Mouse (Mus musculus): ENCODE results near the gene Mansc1. TPM values are rescaled to one million over a fixed set of nuclear protein-coding genes. Genes with fewer than 3 reads are reported as not detected.

Gene Mansc1
- total RNA-seq, 2 experiments from 2014 or later = 3.5 to 3.9 TPM

Other genes with a start within 250 kb of the Mansc1 start
- gene Bcl2l14, start 236.2 kb downstream of the Mansc1 start, total RNA-seq (2021) = not detected
- gene Lrp6, start 65.5 kb downstream of the Mansc1 start, total RNA-seq (2021) = 10 to 100 TPM; 52.8 to 58.7 TPM
- 10 to 100 TPM; 25.7 to 26.7 TPM for gene Borcs5, start 7.0 kb upstream of the Mansc1 start, total RNA-seq (2021)
- 1 to 10 TPM; 7.3 to 7.6 TPM for gene Dusp16, start 160.1 kb upstream of the Mansc1 start, total RNA-seq (2021)
- gene Crebl2, start 197.7 kb upstream of the Mansc1 start, total RNA-seq (2021) = 10 to 100 TPM; 11.6 to 12.4 TPM